8 mouse cellular contexts compared by ENCODE assay signal in genomic region chr19:23759322-23759945, GRCm38 (mm10). TPM values are rescaled to one million over a fixed set of nuclear protein-coding genes. Genes with fewer than 3 reads are reported as not detected.
DNase-seq lines count a peak whose midpoint lies in the region; ATAC-seq lines count a peak whose summit lies in the region.

No protein-coding gene starts in this region.

- no peaks in the 10 kb centered on the region for H3K36me3 ChIP-seq in midbrain, embryonic 11.5 days (ENCODE audit: control insufficient read depth, insufficient read depth, low read length)

- 0 out of 2 replicates have a peak overlapping the region, but pooled peaks have one; percentile 31 for H3K27ac ChIP-seq in brown adipose tissue, adult 24 weeks (replicated peaks; ENCODE audit: low read depth, low read length)
- H3K27ac ChIP-seq in midbrain, embryonic 11.5 days (ENCODE audit: low read depth, low read length) = peak overlapping the region; percentile 57

- 3% methylated on average over 17 of the region's 17 CpGs for WGBS in midbrain, embryonic 11.5 days

- H3K4me3 ChIP-seq in brown adipose tissue, adult 24 weeks (ENCODE audit: insufficient read depth, low read depth, low read length) = peak overlapping the region; percentile 64
- H3K4me3 ChIP-seq in midbrain, embryonic 11.5 days (ENCODE audit: low read depth, low read length) = peak overlapping the region; percentile 65

- H3K4me1 ChIP-seq in brown adipose tissue, adult 24 weeks (ENCODE audit: control insufficient read depth, insufficient read depth, insufficient read length, low read length) = no peaks in the 10 kb centered on the region
- H3K4me1 ChIP-seq in midbrain, embryonic 11.5 days (ENCODE audit: control insufficient read depth, insufficient read depth, low read length) = peaks cover 10% of the 10 kb centered on the region

- DNase-seq in layer of hippocampus, adult 11-12 months (ENCODE audit: low spot score) = peak; percentile 67
- DNase-seq in layer of hippocampus, postnatal 25 days (ENCODE audit: extremely low spot score in 1 of 2, low spot score in 1 of 2) = no peak
- peak; percentile 27 to 52 for DNase-seq in left cerebral cortex, adult 9 months (ENCODE audit: low spot score in 2 of 2)
- peak; percentile 93 for DNase-seq in midbrain, embryonic 11.5 days (ENCODE audit: low spot score, missing footprints)
- no peak for DNase-seq in urinary bladder, postnatal 36 days (ENCODE audit: low spot score in 2 of 2)
- DNase-seq in urinary bladder, adult 18-20 months (ENCODE audit: low spot score in 2 of 2) = no peak

- ATAC-seq in frontal cortex, adult (ENCODE audit: low TSS enrichment) = peak; percentile 43
- ATAC-seq in midbrain, embryonic 11.5 days (ENCODE audit: low FRiP score) = no peak

- H3K9me3 ChIP-seq in midbrain, embryonic 11.5 days (ENCODE audit: control insufficient read depth, low read length) = no peaks in the 10 kb centered on the region

- peaks cover 4% of the 10 kb centered on the region for H3K27me3 ChIP-seq in midbrain, embryonic 11.5 days (ENCODE audit: control insufficient read depth, insufficient read depth, low read length)

- H3K9ac ChIP-seq in midbrain, embryonic 11.5 days (ENCODE audit: low read length) = peak overlapping the region; percentile 73

- H3K4me2 ChIP-seq in midbrain, embryonic 11.5 days = peak overlapping the region; percentile 70

RNA-seq across cellular contexts. Expression of gene Apba1, which starts 0.7 kb away (rescaled TPM):
- 100 to 1,000 TPM; 113 to 119 TPM for total RNA-seq in layer of hippocampus, postnatal 25 days (2021)
- polyA plus RNA-seq in brown adipose tissue, adult 24 weeks (2012; ENCODE audit: insufficient read depth, insufficient read length, missing spikeins) = 0.79 and 0.91 TPM in 2 replicates
- polyA plus RNA-seq in midbrain, embryonic 11.5 days (2014; fragmentation: Nextera tagmentation; extraction: Ambion mirVana) = 1.2 and 1.4 TPM in 2 replicates

Comparison
In these comparisons a context has a peak if more than half of its experiments do, and no peak if none do; other contexts are left out.
1. DNase-seq: peak in layer of hippocampus, adult 11-12 months (single experiment), left cerebral cortex, adult 9 months (2 of 2) and midbrain, embryonic 11.5 days (single experiment); none in layer of hippocampus, postnatal 25 days (0 of 2), urinary bladder, postnatal 36 days (0 of 2) and urinary bladder, adult 18-20 months (0 of 2).